Mouse (Mus musculus): Measurements from ENCODE around the gene March6. TPM values are rescaled to one million over a fixed set of nuclear protein-coding genes. Genes with fewer than 3 reads are reported as not detected.
A peak's percentile ranks its signal among the peaks of the same experiment; 100 is the strongest.

March6 gene
- polyA plus RNA-seq, 1 experiment from 2014 or later: 72.3 TPM

GRCm38 (mm10) chr15:31529103-31529502, 1.8 kb downstream of the March6 start:
- H3K4me3 ChIP-seq: peak overlapping the region; percentile 91
- ATAC-seq (ENCODE audit: low FRiP score, low read depth): no peak
- H3K4me1 ChIP-seq: peaks cover 16% of the 10 kb centered on the region
- 30% methylated on average over 6 of the region's 6 CpGs for WGBS
- H3K9ac ChIP-seq (replicated peaks): peak overlapping the region; percentile 94; the same call in 1 of the 2 replicates
- H3K27me3 ChIP-seq: no peaks in the 10 kb centered on the region
- H3K4me2 ChIP-seq (replicated peaks): peak overlapping the region; percentile 63
- no peaks in the 10 kb centered on the region for H3K36me3 ChIP-seq
- no peaks in the 10 kb centered on the region for H3K9me3 ChIP-seq
- H3K27ac ChIP-seq (replicated peaks): no peak overlapping the region

GRCm38 (mm10) chr15:31528477-31528876, 2.4 kb downstream of the March6 start:
- Histone ChIP-seq H3K4me2 (replicated peaks) (no peak overlapping the region), H3K9me3 (no peaks in the 10 kb centered on the region), H3K9ac (replicated peaks) (no peak overlapping the region), H3K36me3 (no peaks in the 10 kb centered on the region), H3K4me3 (no peak overlapping the region), H3K4me1 (peaks cover 16% of the 10 kb centered on the region), H3K27me3 (no peaks in the 10 kb centered on the region), H3K27ac (replicated peaks) (no peak overlapping the region)
- no peak for ATAC-seq (ENCODE audit: low FRiP score, low read depth)
- 96% methylated on average over 4 of the region's 4 CpGs for WGBS

GRCm38 (mm10) chr15:31526463-31526862, 4.4 kb downstream of the March6 start:
- Histone ChIP-seq H3K4me2 (replicated peaks) (no peak overlapping the region), H3K4me1 (peaks cover 10% of the 10 kb centered on the region), H3K9me3 (no peaks in the 10 kb centered on the region), H3K36me3 (no peaks in the 10 kb centered on the region), H3K4me3 (no peak overlapping the region), H3K9ac (replicated peaks) (no peak overlapping the region), H3K27ac (replicated peaks) (no peak overlapping the region), H3K27me3 (no peaks in the 10 kb centered on the region)
- no peak for ATAC-seq (ENCODE audit: low FRiP score, low read depth)
- WGBS: 88% methylated on average over 1 of the region's 1 CpGs

GRCm38 (mm10) chr15:31519000-31519399, 11.9 kb downstream of the March6 start:
- ATAC-seq (ENCODE audit: low FRiP score, low read depth): no peak
- WGBS: 78% methylated on average over 5 of the region's 5 CpGs
- no peak overlapping the region for H3K27ac ChIP-seq (replicated peaks)
- H3K9ac ChIP-seq (replicated peaks): no peak overlapping the region
- H3K27me3 ChIP-seq: no peaks in the 10 kb centered on the region
- no peaks in the 10 kb centered on the region for H3K36me3 ChIP-seq
- no peak overlapping the region for H3K4me3 ChIP-seq
- H3K9me3 ChIP-seq: no peaks in the 10 kb centered on the region
- no peak overlapping the region for H3K4me2 ChIP-seq (replicated peaks)
- H3K4me1 ChIP-seq: 0 out of 2 replicates have a peak, but pooled peaks cover 2% of the 10 kb centered on the region

GRCm38 (mm10) chr15:31518371-31518770, 12.5 kb downstream of the March6 start:
- Histone ChIP-seq H3K27ac (replicated peaks) (no peak overlapping the region), H3K9me3 (no peaks in the 10 kb centered on the region), H3K4me1 (0 out of 2 replicates have a peak, but pooled peaks cover 2% of the 10 kb centered on the region), H3K4me2 (replicated peaks) (no peak overlapping the region), H3K9ac (replicated peaks) (no peak overlapping the region), H3K36me3 (no peaks in the 10 kb centered on the region), H3K27me3 (no peaks in the 10 kb centered on the region), H3K4me3 (no peak overlapping the region)
- ATAC-seq (ENCODE audit: low FRiP score, low read depth): no peak
- 97% methylated on average over 2 of the region's 2 CpGs for WGBS

- H3K36me3 ChIP-seq: no peaks in the 10 kb centered on the region
- no peak overlapping the region for H3K27ac ChIP-seq (replicated peaks)
- no peaks in the 10 kb centered on the region for H3K9me3 ChIP-seq
- 94% methylated on average over 1 of the region's 1 CpGs for WGBS
- H3K4me1 ChIP-seq: 0 out of 2 replicates have a peak, but pooled peaks cover 2% of the 10 kb centered on the region
- H3K4me2 ChIP-seq (replicated peaks): no peak overlapping the region
- H3K4me3 ChIP-seq: no peak overlapping the region
- no peak overlapping the region for H3K9ac ChIP-seq (replicated peaks)
- no peaks in the 10 kb centered on the region for H3K27me3 ChIP-seq
- no peak for ATAC-seq (ENCODE audit: low FRiP score, low read depth)
Measured at GRCm38 (mm10) chr15:31517186-31517585, 13.7 kb downstream of the March6 start.

GRCm38 (mm10) chr15:31511795-31512194, 19.1 kb downstream of the March6 start:
- Histone ChIP-seq H3K9me3 (no peaks in the 10 kb centered on the region), H3K4me2 (replicated peaks) (no peak overlapping the region), H3K9ac (replicated peaks) (no peak overlapping the region), H3K4me3 (no peak overlapping the region), H3K36me3 (no peaks in the 10 kb centered on the region), H3K27me3 (no peaks in the 10 kb centered on the region), H3K4me1 (peaks cover 14% of the 10 kb centered on the region), H3K27ac (replicated peaks) (no peak overlapping the region)
- no peak for ATAC-seq (ENCODE audit: low FRiP score, low read depth)
- WGBS: 93% methylated on average over 1 of the region's 1 CpGs

- no peak overlapping the region for H3K4me2 ChIP-seq (replicated peaks)
- no peak overlapping the region for H3K9ac ChIP-seq (replicated peaks)
- H3K9me3 ChIP-seq: no peaks in the 10 kb centered on the region
- H3K27ac ChIP-seq (replicated peaks): no peak overlapping the region
- ATAC-seq (ENCODE audit: low FRiP score, low read depth): no peak
- peaks cover 14% of the 10 kb centered on the region for H3K4me1 ChIP-seq
- H3K4me3 ChIP-seq: no peak overlapping the region
- H3K36me3 ChIP-seq: no peaks in the 10 kb centered on the region
- H3K27me3 ChIP-seq: no peaks in the 10 kb centered on the region
Measured at GRCm38 (mm10) chr15:31511406-31511771, 19.5 kb downstream of the March6 start.

GRCm38 (mm10) chr15:31510477-31511405, 20.1 kb downstream of the March6 start:
- Histone ChIP-seq H3K4me2 (replicated peaks) (no peak overlapping the region), H3K9me3 (no peaks in the 10 kb centered on the region), H3K9ac (replicated peaks) (no peak overlapping the region), H3K36me3 (peaks cover 4% of the 10 kb centered on the region; the same call in 1 of the 2 replicates), H3K27me3 (no peaks in the 10 kb centered on the region), H3K4me3 (no peak overlapping the region), H3K4me1 (peaks cover 14% of the 10 kb centered on the region), H3K27ac (replicated peaks) (no peak overlapping the region)
- no peak for ATAC-seq (ENCODE audit: low FRiP score, low read depth)
- WGBS: 71% methylated on average over 7 of the region's 7 CpGs

GRCm38 (mm10) chr15:31505082-31505481, 25.8 kb downstream of the March6 start:
- no peak overlapping the region for H3K4me2 ChIP-seq (replicated peaks)
- no peak overlapping the region for H3K27ac ChIP-seq (replicated peaks)
- no peaks in the 10 kb centered on the region for H3K9me3 ChIP-seq
- H3K4me1 ChIP-seq: no peaks in the 10 kb centered on the region
- H3K27me3 ChIP-seq: no peaks in the 10 kb centered on the region
- no peak for ATAC-seq (ENCODE audit: low FRiP score, low read depth)
- no peak overlapping the region for H3K9ac ChIP-seq (replicated peaks)
- H3K36me3 ChIP-seq: peaks cover 25% of the 10 kb centered on the region
- no peak overlapping the region for H3K4me3 ChIP-seq
- WGBS: 88% methylated on average over 2 of the region's 2 CpGs

- H3K36me3 ChIP-seq: peaks cover 34% of the 10 kb centered on the region
- 86% methylated on average over 3 of the region's 3 CpGs for WGBS
- no peak overlapping the region for H3K4me3 ChIP-seq
- no peaks in the 10 kb centered on the region for H3K4me1 ChIP-seq
- no peak overlapping the region for H3K4me2 ChIP-seq (replicated peaks)
- H3K27me3 ChIP-seq: no peaks in the 10 kb centered on the region
- no peak overlapping the region for H3K27ac ChIP-seq (replicated peaks)
- H3K9me3 ChIP-seq: no peaks in the 10 kb centered on the region
- ATAC-seq (ENCODE audit: low FRiP score, low read depth): no peak
- H3K9ac ChIP-seq (replicated peaks): no peak overlapping the region
Measured at GRCm38 (mm10) chr15:31503447-31503846, 27.4 kb downstream of the March6 start.

GRCm38 (mm10) chr15:31502996-31503395, 27.9 kb downstream of the March6 start:
- Histone ChIP-seq H3K4me1 (no peaks in the 10 kb centered on the region), H3K9ac (replicated peaks) (no peak overlapping the region), H3K27ac (replicated peaks) (no peak overlapping the region), H3K4me2 (replicated peaks) (no peak overlapping the region), H3K27me3 (no peaks in the 10 kb centered on the region), H3K36me3 (peaks cover 39% of the 10 kb centered on the region), H3K9me3 (no peaks in the 10 kb centered on the region), H3K4me3 (no peak overlapping the region)
- ATAC-seq (ENCODE audit: low FRiP score, low read depth): no peak
- 90% methylated on average over 4 of the region's 4 CpGs for WGBS

Measured in midbrain, embryonic 12.5 days (tissue).